14 mouse cellular contexts compared by ENCODE assay signal in genomic region chr10:91126618-91127355, GRCm38 (mm10). TPM values are rescaled to one million over a fixed set of nuclear protein-coding genes. Genes with fewer than 3 reads are reported as not detected.
DNase-seq lines count a peak whose midpoint lies in the region; ATAC-seq lines count a peak whose summit lies in the region.
"Had no signal": no experiment of that assay in that cellular context is flagged by ENCODE, and none has a peak within 500 bp of the region (broad histone marks: within the 10 kb centered on the region; RNA-seq: fewer than 3 reads in every experiment).

No protein-coding gene starts in this region.

- no peak overlapping the region for H3K4me2 ChIP-seq in liver, embryonic 13.5 days
- H3K4me2 ChIP-seq in liver, embryonic 11.5 days = no peak overlapping the region
- H3K4me2 ChIP-seq in midbrain, embryonic 13.5 days (replicated peaks) = no peak overlapping the region
- H3K4me2 ChIP-seq: embryonic facial prominence, embryonic 12.5 days had no signal

- H3K27me3 ChIP-seq in liver, embryonic 13.5 days = no peaks in the 10 kb centered on the region
- H3K27me3 ChIP-seq in liver, embryonic 11.5 days (replicated peaks; ENCODE audit: control insufficient read depth, insufficient read depth, low read length) = no peaks in the 10 kb centered on the region
- no peaks in the 10 kb centered on the region for H3K27me3 ChIP-seq in midbrain, embryonic 13.5 days
- H3K27me3 ChIP-seq in embryonic facial prominence, embryonic 10.5 days (replicated peaks; ENCODE audit: low read depth, poor library complexity, severe bottlenecking) = no peaks in the 10 kb centered on the region
- H3K27me3 ChIP-seq: embryonic facial prominence, embryonic 12.5 days had no signal

- ATAC-seq in liver, embryonic 13.5 days (ENCODE audit: low read depth) = no peak
- no peak for ATAC-seq in liver, embryonic 11.5 days (replicated peaks; ENCODE audit: low FRiP score)
- ATAC-seq in midbrain, embryonic 13.5 days = no peak
- ATAC-seq: hindbrain, embryonic 16.5 days had no signal

- no peak overlapping the region for H3K4me3 ChIP-seq in liver, embryonic 13.5 days (replicated peaks)
- no peak overlapping the region for H3K4me3 ChIP-seq in liver, embryonic 11.5 days (ENCODE audit: low read depth, low read length)
- H3K4me3 ChIP-seq in midbrain, embryonic 13.5 days (replicated peaks) = no peak overlapping the region
- H3K4me3 ChIP-seq in embryonic facial prominence, embryonic 10.5 days = no peak overlapping the region
- H3K4me3 ChIP-seq: embryonic facial prominence, embryonic 12.5 days; midbrain, embryonic 10.5 days had no signal

- H3K27ac ChIP-seq in liver, embryonic 13.5 days = no peak overlapping the region
- H3K27ac ChIP-seq in liver, embryonic 11.5 days (ENCODE audit: low read depth, low read length) = no peak overlapping the region; the same call in 1 of the 2 replicates
- H3K27ac ChIP-seq in midbrain, embryonic 13.5 days = no peak overlapping the region
- H3K27ac ChIP-seq in embryonic facial prominence, embryonic 10.5 days (replicated peaks) = no peak overlapping the region
- H3K27ac ChIP-seq: embryonic facial prominence, embryonic 12.5 days; midbrain, embryonic 10.5 days had no signal

- WGBS in liver, embryonic 13.5 days (ENCODE audit: insufficient replicate concordance) = 50% methylated on average over 10 of the region's 10 CpGs
- WGBS in liver, embryonic 11.5 days = 62% methylated on average over 10 of the region's 10 CpGs
- WGBS in midbrain, embryonic 13.5 days = 79% methylated on average over 10 of the region's 10 CpGs
- 76% methylated on average over 10 of the region's 10 CpGs for WGBS in embryonic facial prominence, embryonic 10.5 days

- H3K4me1 ChIP-seq in liver, embryonic 13.5 days (replicated peaks) = peaks cover 29% of the 10 kb centered on the region
- H3K4me1 ChIP-seq in liver, embryonic 11.5 days (replicated peaks; ENCODE audit: control insufficient read depth, insufficient read depth, low read length) = peaks cover 13% of the 10 kb centered on the region
- H3K4me1 ChIP-seq in midbrain, embryonic 13.5 days (replicated peaks) = peaks cover 19% of the 10 kb centered on the region
- H3K4me1 ChIP-seq in embryonic facial prominence, embryonic 10.5 days = peaks cover 17% of the 10 kb centered on the region

- H3K36me3 ChIP-seq in liver, embryonic 13.5 days = peaks cover 4% of the 10 kb centered on the region
- peaks cover 3% of the 10 kb centered on the region for H3K36me3 ChIP-seq in liver, embryonic 11.5 days (ENCODE audit: control insufficient read depth, insufficient read depth, low read length)
- H3K36me3 ChIP-seq in midbrain, embryonic 13.5 days = peaks cover 4% of the 10 kb centered on the region; the same call in 1 of the 2 replicates
- H3K36me3 ChIP-seq in embryonic facial prominence, embryonic 10.5 days (replicated peaks) = peaks cover 7% of the 10 kb centered on the region

- peak overlapping the region; percentile 10; the same call in 1 of the 2 replicates for H3K9ac ChIP-seq in liver, embryonic 13.5 days
- no peak overlapping the region for H3K9ac ChIP-seq in liver, embryonic 11.5 days (ENCODE audit: low read depth, low read length)
- no peak overlapping the region for H3K9ac ChIP-seq in midbrain, embryonic 13.5 days (replicated peaks)
- H3K9ac ChIP-seq: embryonic facial prominence, embryonic 12.5 days had no signal

- no peaks in the 10 kb centered on the region for H3K9me3 ChIP-seq in liver, embryonic 13.5 days (replicated peaks)
- H3K9me3 ChIP-seq in liver, embryonic 11.5 days (ENCODE audit: control insufficient read depth, low read length) = no peaks in the 10 kb centered on the region
- H3K9me3 ChIP-seq in midbrain, embryonic 13.5 days = no peaks in the 10 kb centered on the region
- no peaks in the 10 kb centered on the region for H3K9me3 ChIP-seq in embryonic facial prominence, embryonic 10.5 days
- H3K9me3 ChIP-seq: embryonic facial prominence, embryonic 12.5 days; midbrain, embryonic 10.5 days had no signal

- DNase-seq in adrenal gland, adult 2 months = peak; percentile 42
- DNase-seq in adrenal gland, postnatal 25 days = no peak
- no peak for DNase-seq in liver, embryonic 13.5 days
- no peak for DNase-seq in liver, embryonic 11.5 days (ENCODE audit: low spot score)
- DNase-seq in kidney, adult 8-10 months = peak; percentile 22 to 56
- no peak for DNase-seq in embryonic facial prominence, embryonic 10.5 days (ENCODE audit: low spot score)
- DNase-seq in spleen, postnatal 36 days (ENCODE audit: low spot score in 2 of 2) = no peak
- DNase-seq: cerebellum, postnatal 36 days; left cerebral cortex, postnatal 4 days; right cerebral cortex, postnatal 14 days had no signal

RNA-seq across cellular contexts. Expression of gene Slc25a3, which starts 2.9 kb away (rescaled TPM):
- 1,000 to 10,000 TPM; 1,193 to 1,310 TPM for total RNA-seq in adrenal gland, adult 2 months (2021)
- 1,760 and 3,093 TPM in 2 replicates for polyA plus RNA-seq in adrenal gland, adult 2 months (2012; rRNA removed)
- 873 and 948 TPM in 2 replicates for total RNA-seq in adrenal gland, postnatal 25 days (2021)
- 283 and 285 TPM in 2 replicates for polyA plus RNA-seq in liver, embryonic 13.5 days (2015; fragmentation: Nextera tagmentation; extraction: Ambion mirVana)
- polyA plus RNA-seq in liver, embryonic 11.5 days (2014; fragmentation: Nextera tagmentation; extraction: Ambion mirVana) = 481 and 504 TPM in 2 replicates
- 469 and 478 TPM in 2 replicates for polyA plus RNA-seq in midbrain, embryonic 13.5 days (2015; fragmentation: Nextera tagmentation; extraction: Ambion mirVana)
- polyA plus RNA-seq in embryonic facial prominence, embryonic 10.5 days (2016; fragmentation: Nextera tagmentation; extraction: Ambion mirVana) = 397 and 400 TPM in 2 replicates

RNA-seq across cellular contexts. Expression of gene Ikbip, which starts 44.0 kb away (rescaled TPM):
- 10 to 100 TPM; 33.1 to 43.7 TPM for total RNA-seq in adrenal gland, adult 2 months (2021)
- polyA plus RNA-seq in adrenal gland, adult 2 months (2012; rRNA removed) = 1.2 and 2.2 TPM in 2 replicates
- 32.8 and 34.0 TPM in 2 replicates for total RNA-seq in adrenal gland, postnatal 25 days (2021)
- polyA plus RNA-seq in liver, embryonic 13.5 days (2015; fragmentation: Nextera tagmentation; extraction: Ambion mirVana) = 10.0 and 12.6 TPM in 2 replicates
- polyA plus RNA-seq in liver, embryonic 11.5 days (2014; fragmentation: Nextera tagmentation; extraction: Ambion mirVana) = 21.4 and 23.5 TPM in 2 replicates
- 15.9 and 18.7 TPM in 2 replicates for polyA plus RNA-seq in midbrain, embryonic 13.5 days (2015; fragmentation: Nextera tagmentation; extraction: Ambion mirVana)
- 21.0 and 22.9 TPM in 2 replicates for polyA plus RNA-seq in embryonic facial prominence, embryonic 10.5 days (2016; fragmentation: Nextera tagmentation; extraction: Ambion mirVana)

RNA-seq across cellular contexts. Expression of gene Apaf1, which starts 44.2 kb away (rescaled TPM):
- 1 to 10 TPM; 3.5 to 8.3 TPM for total RNA-seq in adrenal gland, adult 2 months (2021)
- 2.9 and 3.3 TPM in 2 replicates for polyA plus RNA-seq in adrenal gland, adult 2 months (2012; rRNA removed)
- total RNA-seq in adrenal gland, postnatal 25 days (2021) = 6.2 and 8.3 TPM in 2 replicates
- 6.8 and 8.3 TPM in 2 replicates for polyA plus RNA-seq in liver, embryonic 13.5 days (2015; fragmentation: Nextera tagmentation; extraction: Ambion mirVana)
- polyA plus RNA-seq in liver, embryonic 11.5 days (2014; fragmentation: Nextera tagmentation; extraction: Ambion mirVana) = 15.9 and 20.0 TPM in 2 replicates
- 17.3 and 20.1 TPM in 2 replicates for polyA plus RNA-seq in midbrain, embryonic 13.5 days (2015; fragmentation: Nextera tagmentation; extraction: Ambion mirVana)
- 22.9 and 26.8 TPM in 2 replicates for polyA plus RNA-seq in embryonic facial prominence, embryonic 10.5 days (2016; fragmentation: Nextera tagmentation; extraction: Ambion mirVana)

RNA-seq across cellular contexts. Expression of gene Tmpo, which starts 54.3 kb away (rescaled TPM):
- 10 to 100 TPM; 68.0 to 90.6 TPM for total RNA-seq in adrenal gland, adult 2 months (2021)
- polyA plus RNA-seq in adrenal gland, adult 2 months (2012; rRNA removed) = 41.1 and 41.4 TPM in 2 replicates
- 119 and 123 TPM in 2 replicates for total RNA-seq in adrenal gland, postnatal 25 days (2021)
- 131 and 169 TPM in 2 replicates for polyA plus RNA-seq in liver, embryonic 13.5 days (2015; fragmentation: Nextera tagmentation; extraction: Ambion mirVana)
- polyA plus RNA-seq in liver, embryonic 11.5 days (2014; fragmentation: Nextera tagmentation; extraction: Ambion mirVana) = 207 and 219 TPM in 2 replicates
- 165 and 175 TPM in 2 replicates for polyA plus RNA-seq in midbrain, embryonic 13.5 days (2015; fragmentation: Nextera tagmentation; extraction: Ambion mirVana)
- polyA plus RNA-seq in embryonic facial prominence, embryonic 10.5 days (2016; fragmentation: Nextera tagmentation; extraction: Ambion mirVana) = 260 and 265 TPM in 2 replicates

Comparison
In these comparisons a context has a peak if more than half of its experiments do, and no peak if none do; other contexts are left out.
1. DNase-seq: peak in adrenal gland, adult 2 months (single experiment) and kidney, adult 8-10 months (2 of 2); none in adrenal gland, postnatal 25 days (single experiment), liver, embryonic 13.5 days (single experiment), liver, embryonic 11.5 days (single experiment), embryonic facial prominence, embryonic 10.5 days (single experiment) and spleen, postnatal 36 days (0 of 2).